Mouse (Mus musculus): Measurements from ENCODE around the gene 1700020L24Rik. TPM values are rescaled to one million over a fixed set of nuclear protein-coding genes. Genes with fewer than 3 reads are reported as not detected.

The 1700020L24Rik gene
- total RNA-seq, 2 experiments from 2014 or later = not detected

GRCm38 (mm10) chr11:83440081-83441064 lies 2.9 kb downstream of the 1700020L24Rik start:
- peak; percentile 90 to 91 for DNase-seq
- intact Hi-C loops (cut with DNase I) = loop anchor here (2.0 kb wide), 1 partner anchor 298 kb away; no protein-coding TSS in a partner anchor

DNA sequence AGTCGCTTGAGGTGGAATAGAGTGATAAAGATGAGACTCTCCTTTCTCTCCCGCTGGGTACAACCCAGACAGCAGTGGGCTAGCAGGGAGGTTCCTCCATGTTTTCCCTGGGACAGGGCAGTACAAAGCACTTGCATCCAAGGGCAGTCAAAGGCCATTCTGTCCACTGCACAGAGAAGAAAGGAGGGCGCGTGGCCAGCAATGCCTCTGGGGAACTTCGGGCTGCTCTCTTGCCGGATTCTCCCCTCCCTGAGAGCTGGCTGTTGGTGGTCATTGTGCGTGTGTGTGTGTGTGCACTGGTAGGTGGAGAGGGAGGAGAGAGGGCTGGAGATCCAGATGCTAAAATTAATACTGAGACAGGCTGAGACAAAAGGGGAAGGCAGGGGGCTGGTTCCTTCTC lies 3.8 kb downstream of the 1700020L24Rik start:
- intact Hi-C loops (cut with DNase I) = loop anchor here (2.0 kb wide), 1 partner anchor 298 kb away; no protein-coding TSS in a partner anchor
- DNase-seq = peak; percentile 77 to 82

DNA sequence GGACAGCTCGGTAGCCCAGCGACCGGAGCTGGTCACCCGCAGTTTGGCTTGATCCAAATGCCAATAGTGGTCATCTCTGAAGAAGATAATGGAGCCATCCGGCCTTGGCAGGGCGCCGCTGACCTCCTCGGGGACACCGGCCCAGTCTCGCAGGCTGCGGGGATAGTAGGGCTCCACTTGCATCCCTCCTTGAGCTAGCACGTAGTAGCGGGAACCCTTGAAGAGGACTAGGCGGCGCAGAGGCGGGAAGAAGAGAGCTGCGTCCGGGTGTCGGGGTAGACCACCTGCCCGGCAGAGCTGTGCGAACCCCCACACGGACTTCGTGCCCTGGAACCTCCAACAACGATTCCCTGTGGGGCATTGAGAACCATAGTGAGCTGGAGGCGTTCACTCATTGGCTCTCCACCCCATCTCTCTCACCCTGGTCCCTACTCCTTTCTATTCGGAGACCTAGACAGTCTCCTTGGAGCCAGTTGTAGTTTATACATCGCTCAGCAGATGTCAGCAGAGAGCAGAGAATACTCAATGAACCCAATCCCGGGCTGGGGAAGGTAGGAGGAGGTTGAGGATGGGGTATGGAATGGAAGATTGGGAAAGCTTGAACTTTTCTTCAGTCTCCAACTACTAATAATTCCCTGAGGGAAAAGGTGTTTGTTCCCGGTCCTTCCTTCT lies 5.3 kb downstream of the 1700020L24Rik start:
- intact Hi-C loops (cut with DNase I) = loop anchor here (1.0 kb wide), 1 partner anchor 30 kb away; no protein-coding TSS in a partner anchor
- peak; percentile 88 to 92 for DNase-seq

- intact Hi-C loops (cut with DNase I) = loop anchor here (1.0 kb wide), 1 partner anchor 28 kb away; no protein-coding TSS in a partner anchor
- no peak for DNase-seq
Measured at GRCm38 (mm10) chr11:83443824-83444223, 6.3 kb downstream of the 1700020L24Rik start.

DNA sequence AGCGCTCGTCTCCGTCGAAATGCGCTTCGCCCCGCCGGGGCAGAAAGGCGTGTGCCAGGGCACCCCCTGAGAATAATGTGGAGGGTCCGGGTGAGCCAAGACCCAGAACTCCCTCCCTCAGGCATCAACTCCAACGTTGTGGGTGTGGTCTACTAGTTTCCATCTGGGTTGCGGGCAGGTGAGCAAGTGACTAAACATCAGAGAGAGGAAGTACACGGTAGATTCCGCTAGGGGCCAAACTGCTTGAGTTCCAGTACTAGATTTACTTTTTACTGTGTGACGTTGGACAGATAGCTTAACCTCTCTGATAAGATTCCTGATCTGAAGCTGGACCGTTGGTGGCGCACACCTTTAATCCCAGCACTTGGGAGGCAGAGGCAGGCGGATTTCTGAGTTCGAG lies 7.5 kb downstream of the 1700020L24Rik start:
- intact Hi-C loops (cut with DNase I) = no loop called here
- no peak for DNase-seq

DNA sequence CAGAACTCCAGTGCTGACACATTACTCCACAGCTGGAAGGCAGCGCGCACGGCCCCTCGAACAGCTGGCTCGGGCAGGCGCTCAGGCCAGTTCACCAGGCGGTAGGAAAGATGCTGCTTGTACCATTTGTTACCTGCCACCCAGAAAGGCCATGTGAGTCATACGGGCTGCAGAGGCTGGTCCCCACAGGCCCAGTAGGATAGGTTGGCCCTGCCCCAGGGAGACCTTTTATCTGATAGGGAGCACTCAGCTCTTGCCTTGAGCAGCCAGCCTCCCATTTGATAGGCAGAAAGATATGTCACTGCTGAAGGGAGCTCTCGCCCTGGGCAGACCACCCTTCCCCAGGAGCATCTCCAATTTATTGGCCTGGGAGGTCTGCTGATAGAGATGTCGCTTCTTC lies 10.1 kb downstream of the 1700020L24Rik start:
- DNase-seq = no peak
- intact Hi-C loops (cut with DNase I) = no loop called here

- peak; percentile 68 to 78 for DNase-seq
- intact Hi-C loops (cut with DNase I) = no loop called here
Measured at GRCm38 (mm10) chr11:83448021-83448926, 10.8 kb downstream of the 1700020L24Rik start.

DNA sequence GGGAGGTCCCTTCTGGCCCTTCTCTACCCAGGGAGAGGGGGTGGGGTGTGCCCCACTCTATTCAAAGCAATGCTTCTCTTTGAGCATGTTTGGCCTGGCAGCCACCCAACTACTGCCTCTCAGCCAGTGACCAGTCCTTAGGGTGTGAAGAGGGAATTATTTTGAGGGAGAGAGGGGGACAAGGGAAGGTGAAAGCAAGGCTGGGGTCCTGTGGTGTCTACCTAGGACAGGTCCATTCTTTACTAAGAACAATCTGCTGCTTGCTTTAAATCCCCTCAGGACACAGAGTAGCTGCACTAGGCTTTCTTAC lies 11.4 kb downstream of the 1700020L24Rik start:
- intact Hi-C loops (cut with DNase I) = no loop called here
- peak; percentile 62 for DNase-seq

- intact Hi-C loops (cut with DNase I) = no loop called here
- no peak for DNase-seq
Measured at GRCm38 (mm10) chr11:83449298-83449697, 11.8 kb downstream of the 1700020L24Rik start.

GRCm38 (mm10) chr11:83450550-83450949 lies 13.1 kb downstream of the 1700020L24Rik start:
- intact Hi-C loops (cut with DNase I) = no loop called here
- DNase-seq = no peak

- DNase-seq = no peak
- intact Hi-C loops (cut with DNase I) = no loop called here
Measured at GRCm38 (mm10) chr11:83451281-83451680, 13.8 kb downstream of the 1700020L24Rik start.

DNA sequence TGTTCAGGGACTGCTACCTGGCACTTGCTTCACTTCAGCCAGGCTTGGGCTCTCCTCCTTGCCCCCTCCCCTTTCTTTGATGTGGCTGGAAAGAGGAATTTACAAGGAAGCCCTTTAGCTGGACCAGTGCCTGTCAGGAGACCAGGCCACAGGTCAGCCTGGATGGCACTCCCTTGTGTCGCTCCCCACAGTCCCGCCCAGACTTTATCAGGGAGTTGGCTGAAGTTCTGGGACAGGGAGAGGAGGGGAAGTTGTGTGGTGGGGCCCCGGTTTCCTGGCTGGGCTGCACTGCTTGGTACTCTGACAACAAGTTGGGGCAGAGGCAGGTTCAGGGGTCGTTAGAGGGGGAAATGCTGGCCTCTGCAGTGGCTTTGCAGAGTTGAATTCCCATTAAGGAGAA lies 17.1 kb downstream of the 1700020L24Rik start:
- intact Hi-C loops (cut with DNase I) = no loop called here

DNA sequence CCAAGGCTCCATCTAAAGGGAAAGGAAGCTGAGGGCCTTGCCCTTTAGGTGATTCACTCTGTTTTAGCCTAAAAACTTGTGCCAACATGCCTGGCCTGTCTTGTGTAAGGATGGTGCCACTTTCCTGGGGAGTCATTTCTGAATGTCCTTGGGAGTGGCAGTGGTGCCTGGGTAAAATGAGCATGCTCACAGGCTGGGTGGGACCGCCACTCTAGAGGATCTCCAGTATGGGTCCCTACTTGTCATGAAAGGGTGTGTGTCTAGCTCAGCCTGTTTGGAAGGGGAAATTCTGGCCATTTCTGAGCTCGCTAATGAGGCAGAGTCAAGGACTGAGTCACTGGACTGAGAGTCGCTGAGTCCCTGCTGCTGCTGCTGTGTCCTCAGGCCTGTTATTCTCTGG lies 18.1 kb downstream of the 1700020L24Rik start:
- DNase-seq = no peak
- intact Hi-C loops (cut with DNase I) = no loop called here

More for the DNA sequence above, 17.1 kb downstream of the 1700020L24Rik start:
- peak; percentile 53 to 63 for DNase-seq

- DNase-seq = no peak
- intact Hi-C loops (cut with DNase I) = no loop called here
Measured at GRCm38 (mm10) chr11:83457257-83457656, 19.8 kb downstream of the 1700020L24Rik start.

DNA sequence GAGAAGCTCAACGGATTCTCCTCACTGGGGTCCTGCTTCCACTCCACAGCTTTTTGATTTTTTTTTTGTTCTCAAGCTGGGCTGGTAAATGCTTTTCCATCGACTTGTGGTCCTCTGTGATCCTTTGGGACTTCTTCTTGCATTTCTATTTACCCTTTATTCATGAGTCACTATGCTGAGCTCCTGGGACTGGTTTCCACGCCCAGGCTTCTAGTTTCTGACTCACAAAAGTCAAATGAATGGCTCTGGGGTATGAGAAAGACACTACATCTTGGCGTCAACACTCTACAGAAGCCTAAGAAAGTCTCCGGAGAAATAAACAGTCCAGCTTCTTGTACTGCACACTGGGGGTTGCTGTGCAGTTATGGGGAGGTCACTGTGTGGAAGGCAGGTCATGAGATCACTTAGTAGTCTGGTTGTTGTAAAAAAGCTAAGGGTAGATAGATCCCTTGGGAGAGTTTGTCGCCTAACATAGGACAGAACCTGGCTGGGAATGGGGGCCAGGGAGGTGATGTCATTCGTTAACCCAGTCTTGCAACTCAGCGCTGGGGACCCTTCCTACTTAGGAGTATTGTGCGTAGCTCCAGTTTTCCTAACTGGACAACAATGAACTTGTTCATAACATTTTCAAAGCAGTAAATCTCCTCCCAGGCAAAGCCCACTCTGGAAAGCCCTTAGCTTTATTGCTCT lies 20.6 kb downstream of the 1700020L24Rik start:
- no peak for DNase-seq
- intact Hi-C loops (cut with DNase I) = no loop called here

DNA sequence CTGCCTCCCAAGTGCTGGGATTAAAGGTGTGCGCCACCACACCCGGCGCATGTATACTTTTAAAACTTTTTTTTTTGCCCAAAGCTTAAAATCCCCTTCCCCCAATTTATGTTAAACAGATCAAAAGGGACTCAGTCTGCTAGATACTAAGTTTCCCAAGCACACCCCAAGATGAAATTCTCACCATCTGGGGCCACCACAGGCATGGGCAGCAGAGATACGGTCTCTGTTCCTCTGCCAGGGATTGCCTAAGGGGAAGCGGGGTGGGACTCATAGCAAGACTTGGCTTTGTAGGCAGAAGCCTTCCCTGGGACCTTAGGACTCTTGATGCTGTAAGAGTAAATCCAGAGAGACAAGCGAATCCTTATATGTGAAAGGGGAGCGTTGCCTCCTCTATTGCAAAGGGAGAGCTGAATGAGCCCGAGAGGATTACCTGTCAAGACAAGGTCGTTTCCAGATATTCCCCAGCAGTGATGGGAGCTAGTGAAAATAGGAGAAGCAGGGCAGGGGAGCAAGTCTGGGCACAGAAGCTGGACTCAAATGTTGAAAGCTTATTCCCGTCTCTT lies 24.1 kb downstream of the 1700020L24Rik start:
- no peak for DNase-seq
- intact Hi-C loops (cut with DNase I) = no loop called here

- intact Hi-C loops (cut with DNase I) = no loop called here
- peak; percentile 73 to 79 for DNase-seq
Measured at GRCm38 (mm10) chr11:83462711-83463244, 25.3 kb downstream of the 1700020L24Rik start, which contains the start of gene Mmp28. Mmp28 (minus strand) TSS chr11:83463071.

DNA sequence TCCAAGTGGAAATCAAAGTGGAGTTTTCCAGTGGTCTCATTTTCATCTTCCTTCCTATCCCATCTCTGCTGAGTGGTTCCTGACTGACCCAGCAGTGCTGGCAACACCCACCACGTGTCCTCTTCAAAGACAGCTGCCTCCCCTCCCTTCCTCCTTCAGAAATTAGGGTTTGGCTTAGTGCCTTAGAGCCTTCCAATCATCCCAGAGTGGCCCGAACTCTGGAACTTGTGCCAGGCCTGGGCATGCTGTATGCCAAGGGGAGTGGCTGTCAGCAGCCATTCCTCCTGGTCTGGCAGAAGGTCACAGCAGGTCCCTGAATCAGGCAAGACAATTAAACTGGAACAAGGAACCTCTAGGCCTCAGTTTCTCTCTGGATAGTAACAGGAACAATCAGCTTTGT lies 28.5 kb downstream of the 1700020L24Rik start:
- intact Hi-C loops (cut with DNase I) = no loop called here
- DNase-seq = peak; percentile 77 to 81

DNA sequence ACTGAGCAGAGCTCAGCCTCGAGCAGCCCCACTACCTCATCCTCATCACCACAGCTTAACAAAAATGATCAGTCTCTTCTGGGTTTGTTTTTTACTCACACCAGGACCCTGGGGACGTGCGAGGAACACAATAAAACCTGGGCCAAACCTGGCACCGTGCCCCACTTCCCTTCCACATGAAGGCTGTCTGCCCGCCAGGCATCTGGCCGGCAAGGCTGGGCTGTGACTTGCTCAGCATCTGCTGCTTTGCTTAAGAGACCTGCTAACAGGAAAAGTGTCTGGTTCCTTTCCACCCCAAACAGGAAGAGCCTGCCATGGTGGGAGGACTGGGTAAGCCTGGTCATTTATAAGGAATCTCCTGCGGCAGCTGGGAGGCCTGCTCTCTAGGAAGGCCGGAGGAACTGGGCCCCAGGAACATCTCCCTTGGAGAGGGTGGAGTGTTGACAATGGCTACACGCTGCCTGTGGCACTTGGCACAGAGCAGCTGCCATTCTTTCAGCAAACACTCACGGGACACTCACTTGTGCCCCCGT lies 29.7 kb downstream of the 1700020L24Rik start:
- intact Hi-C loops (cut with DNase I) = no loop called here
- DNase-seq = peak; percentile 79 to 86
